In the genomic region with DNA sequence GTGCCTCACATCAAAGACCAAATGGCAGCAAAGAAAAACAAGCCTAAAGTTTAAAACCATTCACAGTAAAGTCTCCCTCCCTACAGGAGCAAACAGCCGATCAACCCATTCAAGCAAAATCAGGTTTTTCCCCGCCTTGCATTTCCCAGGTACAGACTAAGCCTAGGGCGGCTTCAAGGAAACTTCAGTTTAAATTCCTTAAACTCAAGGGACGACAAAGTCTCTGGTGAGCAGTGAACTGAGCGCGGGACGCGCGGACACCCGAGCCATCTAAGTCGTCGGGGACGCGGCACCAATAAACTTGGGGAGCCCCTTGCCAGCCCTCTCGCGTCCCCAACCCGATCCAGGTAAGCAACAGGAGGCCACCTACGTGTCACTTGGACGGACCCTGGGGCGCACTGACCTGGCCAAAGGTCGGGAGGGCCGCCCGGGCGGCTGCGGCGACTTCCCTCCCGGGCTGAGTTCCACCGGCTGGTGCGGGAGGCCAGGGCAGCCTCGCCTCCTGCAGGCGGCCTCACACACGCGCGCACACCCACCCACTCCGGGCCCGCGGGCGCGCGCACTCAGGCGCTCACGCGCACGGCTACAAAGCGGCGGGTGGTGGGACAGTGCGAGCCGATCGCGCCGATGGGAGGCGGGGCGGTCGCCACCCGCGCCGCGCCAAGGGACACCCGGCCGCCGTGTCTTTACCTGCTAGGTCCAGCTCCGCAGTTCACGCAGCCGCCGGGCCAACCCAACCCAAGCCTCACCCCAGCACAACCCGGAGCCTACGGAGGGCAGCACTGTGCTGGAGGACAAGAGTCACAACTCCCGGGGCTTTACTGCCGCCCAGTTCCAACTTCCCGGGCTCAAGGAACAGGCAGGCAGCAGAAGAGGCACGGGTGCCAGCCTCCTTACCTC, we compare ENCODE assay signal across 8 mouse cellular contexts. TPM values are rescaled to one million over a fixed set of nuclear protein-coding genes. Genes with fewer than 3 reads are reported as not detected.
DNase-seq lines count a peak whose midpoint lies in the region; ATAC-seq and TF ChIP-seq lines count a peak whose summit lies in the region.

No protein-coding gene starts in this region.

- DNase-seq in c-Kit-positive CD71-negative TER-119-negative erythroid progenitor cells, embryonic 14.5 days (ENCODE audit: low read depth), result peak; percentile 50
- peak; percentile 81 for DNase-seq in forebrain, embryonic 14.5 days (ENCODE audit: low spot score)
- peak; percentile 84 for DNase-seq in heart, postnatal 14 days
- DNase-seq in layer of hippocampus, adult 2 months (ENCODE audit: low spot score in 2 of 2), result peak; percentile 12 to 48
- peak; percentile 82 for DNase-seq in lung, postnatal 0 days (ENCODE audit: low spot score)
- peak; percentile 78 for DNase-seq in ovary, postnatal 36 days (ENCODE audit: low spot score)
- DNase-seq in thymus, postnatal 36 days, result peak; percentile 49 to 57

- peak overlapping the region; percentile 74 for H3K9ac ChIP-seq in forebrain, embryonic 14.5 days (ENCODE audit: low read length)
- H3K9ac ChIP-seq in lung, postnatal 0 days (replicated peaks; ENCODE audit: low read depth), result peak overlapping the region; percentile 62

- peaks cover 30% of the 10 kb centered on the region for H3K4me1 ChIP-seq in E14TG2a.4 (replicated peaks; ENCODE audit: low read depth, low read length)
- H3K4me1 ChIP-seq in forebrain, embryonic 14.5 days (ENCODE audit: control insufficient read depth, insufficient read depth, low read length), result 0 out of 2 replicates have a peak, but pooled peaks cover 2% of the 10 kb centered on the region
- H3K4me1 ChIP-seq in lung, postnatal 0 days (ENCODE audit: insufficient read depth, low read depth, low read length), result no peaks in the 10 kb centered on the region; the same call in 1 of the 2 replicates

- H3K27me3 ChIP-seq in E14TG2a.4 (ENCODE audit: insufficient read depth, low read length), result peaks cover 19% of the 10 kb centered on the region
- no peaks in the 10 kb centered on the region for H3K27me3 ChIP-seq in forebrain, embryonic 14.5 days (replicated peaks; ENCODE audit: control insufficient read depth, insufficient read depth, low read length)
- no peaks in the 10 kb centered on the region for H3K27me3 ChIP-seq in lung, postnatal 0 days (replicated peaks; ENCODE audit: insufficient read depth, low read length)

- H3K4me3 ChIP-seq in E14TG2a.4 (replicated peaks; ENCODE audit: low read length), result peak overlapping the region; percentile 86
- H3K4me3 ChIP-seq in forebrain, embryonic 14.5 days (ENCODE audit: low read depth, low read length), result peak overlapping the region; percentile 62
- H3K4me3 ChIP-seq in layer of hippocampus, adult 2 months, result peak overlapping the region; percentile 72
- H3K4me3 ChIP-seq in lung, postnatal 0 days (ENCODE audit: low read depth, low read length), result peak overlapping the region; percentile 68

- WGBS in forebrain, embryonic 14.5 days, result under 1% methylated on average over 63 of the region's 71 CpGs
- WGBS in lung, postnatal 0 days, result under 1% methylated on average over 52 of the region's 71 CpGs

- no peak for TF ChIP-seq EP300 in lung, postnatal 0 days (IDR thresholded peaks at IDR 0.05)

- H3K27ac ChIP-seq in forebrain, embryonic 14.5 days (ENCODE audit: low read depth, low read length), result peak overlapping the region; percentile 17; the same call in 1 of the 2 replicates
- peak overlapping the region; percentile 36 for H3K27ac ChIP-seq in layer of hippocampus, adult 2 months
- peak overlapping the region; percentile 89 for H3K27ac ChIP-seq in lung, postnatal 0 days (ENCODE audit: low read length)

- H3K9me3 ChIP-seq in E14TG2a.4 (ENCODE audit: low read length), result no peaks in the 10 kb centered on the region
- H3K9me3 ChIP-seq in forebrain, embryonic 14.5 days (replicated peaks; ENCODE audit: control insufficient read depth, low read length), result no peaks in the 10 kb centered on the region
- no peaks in the 10 kb centered on the region for H3K9me3 ChIP-seq in lung, postnatal 0 days (ENCODE audit: low read length)

- no peak for TF ChIP-seq CTCF in E14TG2a.4 (conservative IDR thresholded peaks at IDR 0.05; ENCODE audit: low read length)
- peak; percentile 53 for TF ChIP-seq CTCF in layer of hippocampus, adult 2 months (conservative IDR thresholded peaks at IDR 0.05)
- TF ChIP-seq CTCF in lung, postnatal 0 days (IDR thresholded peaks at IDR 0.05), result peak; percentile 56

- peak; percentile 91 for ATAC-seq in forebrain, embryonic 14.5 days
- ATAC-seq in lung, postnatal 0 days, result peak; percentile 92

- intact Hi-C loops in heart, postnatal 14 days (cut with DNase I), result loop anchor here (2.0 to 5.0 kb wide), 4 partner anchors 111 to 286 kb away; no protein-coding TSS in a partner anchor

- peak overlapping the region; percentile 94 for H3K4me2 ChIP-seq in forebrain, embryonic 14.5 days (ENCODE audit: low read length)
- peak overlapping the region; percentile 93 for H3K4me2 ChIP-seq in lung, postnatal 0 days (replicated peaks; ENCODE audit: low read depth, low read length)

- H3K36me3 ChIP-seq in E14TG2a.4 (ENCODE audit: insufficient read depth, low read length), result no peaks in the 10 kb centered on the region
- no peaks in the 10 kb centered on the region for H3K36me3 ChIP-seq in forebrain, embryonic 14.5 days (ENCODE audit: control insufficient read depth, insufficient read depth, low read length)
- no peaks in the 10 kb centered on the region for H3K36me3 ChIP-seq in lung, postnatal 0 days (ENCODE audit: insufficient read depth, low read length)

RNA-seq across cellular contexts. Expression of gene Lpar1, which starts 0.7 kb away (rescaled TPM):
- 33.8 and 35.2 TPM in 2 replicates for polyA plus RNA-seq in forebrain, embryonic 14.5 days (2014; fragmentation: Nextera tagmentation; extraction: Ambion mirVana)
- total RNA-seq in heart, postnatal 14 days (2021), result 10 to 100 TPM; 18.4 to 19.1 TPM
- total RNA-seq in layer of hippocampus, adult 2 months (2021), result 10 to 100 TPM; 15.2 to 17.3 TPM
- polyA plus RNA-seq in lung, postnatal 0 days (2015; fragmentation: Nextera tagmentation; extraction: Ambion mirVana), result 29.5 and 31.8 TPM in 2 replicates

Comparison
In these comparisons a context has a peak if more than half of its experiments do, and no peak if none do; other contexts are left out.
1. Peak in every context shown above with its lines: DNase-seq, ATAC-seq, H3K4me3 ChIP-seq and H3K27ac ChIP-seq.
2. DNase-seq: peak in every context shown above with its lines; median percentile 84 in heart, postnatal 14 days; 82 in lung, postnatal 0 days; 81 in forebrain, embryonic 14.5 days; 78 in ovary, postnatal 36 days; 53 in thymus, postnatal 36 days; 50 in c-Kit-positive CD71-negative TER-119-negative erythroid progenitor cells, embryonic 14.5 days; 30 in layer of hippocampus, adult 2 months.
3. H3K27ac ChIP-seq: peak in every context shown above with its lines; median percentile 89 in lung, postnatal 0 days; 36 in layer of hippocampus, adult 2 months; 17 in forebrain, embryonic 14.5 days.